Mouse (Mus musculus) ES-Bruce4 (cell line): Measurements from ENCODE around the gene Csmd2.

ENCODE experiments used
- CTCF ChIP-seq: IDR thresholded peaks from one replicate; pipeline ENCODE4 v1.8.1; 2011; ENCODE audit warnings: low read depth, low read length
- EP300 ChIP-seq: IDR thresholded peaks from 2 replicates; pipeline ENCODE4 v1.6.1; 2011; ENCODE audit warnings: low read depth, low read length; ENCODE audit not compliant: insufficient read depth
- POLR2A ChIP-seq: IDR thresholded peaks from one replicate; pipeline ENCODE4 v1.8.1; 2011; ENCODE audit warnings: low read length; ENCODE audit not compliant: insufficient read depth

- no peak for TF ChIP-seq CTCF
- no peak for TF ChIP-seq POLR2A
- TF ChIP-seq EP300, result no peak
These were observed 371.1 kb downstream of the Csmd2 start for GRCm38 (mm10) chr4:128358751-128359150.
